Mouse (Mus musculus): ENCODE data around the gene Wdr64. TPM values are rescaled to one million over a fixed set of nuclear protein-coding genes. Genes with fewer than 3 reads are reported as not detected.

The Wdr64 gene
- not detected in 2 replicates for polyA plus RNA-seq (2012; ENCODE audit: insufficient read depth, insufficient read length, low replicate concordance, missing spikeins)

DNA sequence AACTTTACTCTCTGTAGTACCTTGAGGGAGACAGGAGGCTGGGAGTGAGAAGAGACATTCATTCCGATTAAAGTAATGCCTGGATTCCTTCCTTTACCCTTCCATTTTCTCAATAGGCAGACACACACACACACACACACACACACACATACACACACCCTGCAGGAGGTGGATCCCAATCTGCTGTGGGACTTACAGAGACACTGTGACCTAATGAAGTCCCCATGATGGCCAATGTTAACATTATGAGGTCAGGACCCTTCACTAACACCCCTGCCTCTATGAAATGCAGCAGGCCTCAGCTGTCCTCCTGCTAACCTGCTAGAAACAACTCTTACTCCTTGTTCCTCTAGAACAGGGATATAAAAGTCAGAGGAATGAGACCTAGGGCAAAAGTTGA lies at the start of gene Wdr64:
Gene Wdr64, plus strand, starts transcription at position 301 of the 400 bp plus-strand sequence.
- no peak within 1 kb of the TSS for H3K4me3 ChIP-seq (ENCODE audit: insufficient read depth, low read depth, low read length)
- TF ChIP-seq CTCF (IDR thresholded peaks at IDR 0.05; ENCODE audit: insufficient read depth, low read depth, low read length), result no peak
- no peak for TF ChIP-seq POLR2A (IDR thresholded peaks at IDR 0.05; ENCODE audit: insufficient read depth, low read depth, low read length)
- 81% methylated on average over 1 of the region's 1 CpGs for WGBS
- no peaks in the 10 kb centered on the region for H3K4me1 ChIP-seq (ENCODE audit: control insufficient read depth, insufficient read depth, low read length)
- no peak within 1 kb of the TSS for H3K27ac ChIP-seq (ENCODE audit: insufficient read depth, low read depth, low read length)

DNA sequence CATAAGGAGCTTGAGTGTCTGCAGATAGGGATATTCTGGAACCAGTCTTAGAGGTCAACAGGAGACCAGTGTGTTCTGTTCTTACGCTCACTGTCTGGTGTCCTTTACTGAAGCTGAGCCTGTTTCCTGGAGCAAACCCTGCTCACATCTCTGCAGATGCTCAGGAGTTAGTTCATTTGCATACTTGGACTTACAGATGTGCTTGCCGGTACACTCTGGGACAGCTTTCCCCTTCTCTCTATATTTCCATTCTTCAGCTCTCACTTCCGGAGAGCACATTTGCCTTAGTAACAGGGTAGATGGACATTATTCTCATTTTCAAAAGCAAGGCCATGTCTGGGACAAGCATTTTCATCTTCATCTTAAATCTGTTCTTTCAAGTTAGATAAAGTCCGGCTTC lies 49.8 kb upstream of the Wdr64 start:
- TF ChIP-seq POLR2A (IDR thresholded peaks at IDR 0.05; ENCODE audit: insufficient read depth, low read depth, low read length) (no peak), CTCF (IDR thresholded peaks at IDR 0.05; ENCODE audit: insufficient read depth, low read depth, low read length) (no peak)
- Histone ChIP-seq H3K4me3 (ENCODE audit: insufficient read depth, low read depth, low read length) (no peak overlapping the region), H3K27ac (ENCODE audit: insufficient read depth, low read depth, low read length) (no peak overlapping the region), H3K4me1 (ENCODE audit: control insufficient read depth, insufficient read depth, low read length) (no peaks in the 10 kb centered on the region)
- 95% methylated on average over 4 of the region's 4 CpGs for WGBS

DNA sequence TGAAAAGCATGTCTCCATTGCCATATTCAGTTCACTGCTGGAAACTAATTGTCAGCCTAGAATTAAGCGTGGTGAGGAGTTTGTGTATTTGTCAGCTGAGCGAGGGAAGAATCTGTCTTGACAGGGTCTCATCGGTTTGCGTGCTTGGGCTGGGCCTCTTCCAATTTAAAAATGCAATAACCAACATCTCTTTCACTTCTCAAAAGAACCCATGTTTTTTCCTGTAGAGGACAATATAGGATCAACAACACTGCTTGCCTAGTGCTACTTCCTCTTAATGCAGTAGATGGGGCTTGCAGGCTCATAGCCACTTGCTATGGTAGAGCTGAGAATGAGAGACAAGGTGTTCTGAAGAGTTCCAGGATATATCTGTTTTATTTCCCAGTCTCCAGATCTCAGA lies 38.5 kb upstream of the Wdr64 start:
- Histone ChIP-seq H3K4me3 (ENCODE audit: insufficient read depth, low read depth, low read length) (no peak overlapping the region), H3K27ac (ENCODE audit: insufficient read depth, low read depth, low read length) (no peak overlapping the region), H3K4me1 (ENCODE audit: control insufficient read depth, insufficient read depth, low read length) (no peaks in the 10 kb centered on the region)
- WGBS, result 88% methylated on average over 4 of the region's 4 CpGs
- TF ChIP-seq CTCF (IDR thresholded peaks at IDR 0.05; ENCODE audit: insufficient read depth, low read depth, low read length) (no peak), POLR2A (IDR thresholded peaks at IDR 0.05; ENCODE audit: insufficient read depth, low read depth, low read length) (no peak)

DNA sequence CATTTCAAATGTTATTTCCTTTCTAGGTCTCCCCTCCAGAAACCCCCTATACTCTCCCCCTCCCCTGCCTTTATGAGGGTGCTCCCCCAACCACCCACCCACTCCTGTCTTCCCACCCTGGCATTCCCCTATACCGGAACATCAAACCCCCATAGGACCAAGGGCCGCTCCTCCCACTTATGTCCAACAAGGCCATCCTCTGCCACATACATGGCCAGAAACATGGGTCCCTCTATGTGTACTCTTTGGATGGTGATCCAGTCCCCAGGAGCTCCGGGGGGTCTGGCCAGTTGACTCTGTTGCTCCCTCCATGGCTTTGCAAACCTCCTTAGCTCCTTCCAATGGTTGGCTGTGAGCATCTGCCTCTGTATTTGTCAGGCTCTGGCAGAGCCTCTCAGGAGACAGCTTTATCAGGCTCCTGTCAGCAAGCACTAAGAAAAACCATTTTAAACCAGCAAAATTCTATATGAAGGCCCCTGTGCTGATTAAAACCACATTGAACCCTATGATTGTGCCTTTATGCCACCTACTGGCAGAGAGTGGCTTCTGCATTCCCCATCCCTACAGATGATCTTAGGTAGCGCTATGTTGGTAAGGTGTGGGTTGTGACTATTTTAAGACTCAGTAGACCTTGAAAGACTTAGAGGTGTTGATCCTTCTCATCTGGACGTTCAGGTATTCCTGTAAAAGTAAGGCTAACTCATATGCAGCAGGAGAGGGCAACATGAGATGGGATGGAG lies 29.6 kb upstream of the Wdr64 start:
- H3K4me3 ChIP-seq (ENCODE audit: insufficient read depth, low read depth, low read length), result no peak overlapping the region
- H3K4me1 ChIP-seq (ENCODE audit: control insufficient read depth, insufficient read depth, low read length), result 0 out of 2 replicates have a peak, but pooled peaks cover 3% of the 10 kb centered on the region
- H3K27ac ChIP-seq (ENCODE audit: insufficient read depth, low read depth, low read length), result no peak overlapping the region
- TF ChIP-seq CTCF (IDR thresholded peaks at IDR 0.05; ENCODE audit: insufficient read depth, low read depth, low read length), result no peak
- no peak for TF ChIP-seq POLR2A (IDR thresholded peaks at IDR 0.05; ENCODE audit: insufficient read depth, low read depth, low read length)
- WGBS, result 75% methylated on average over 5 of the region's 5 CpGs

DNA sequence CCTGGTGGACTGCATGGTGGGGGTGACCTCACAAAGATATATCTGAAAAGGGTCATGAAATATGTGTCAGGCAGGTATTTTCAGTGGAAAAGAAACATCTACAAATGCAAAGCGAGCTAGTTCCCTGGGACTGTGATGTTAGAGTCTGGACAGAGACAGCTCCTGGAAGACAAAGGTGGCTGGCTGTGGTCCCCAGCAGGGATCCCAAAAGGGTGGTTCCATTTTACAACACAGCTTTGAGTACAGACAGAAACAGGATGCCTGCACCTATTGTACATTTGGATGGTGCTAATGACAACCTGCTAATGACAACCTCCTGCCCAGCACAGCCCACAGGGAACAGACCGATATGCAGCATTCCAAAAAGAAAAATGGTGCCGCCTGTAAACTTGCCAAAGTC lies 28.9 kb upstream of the Wdr64 start:
- Histone ChIP-seq H3K4me3 (ENCODE audit: insufficient read depth, low read depth, low read length) (no peak overlapping the region), H3K27ac (ENCODE audit: insufficient read depth, low read depth, low read length) (no peak overlapping the region), H3K4me1 (ENCODE audit: control insufficient read depth, insufficient read depth, low read length) (0 out of 2 replicates have a peak, but pooled peaks cover 3% of the 10 kb centered on the region)
- TF ChIP-seq POLR2A (IDR thresholded peaks at IDR 0.05; ENCODE audit: insufficient read depth, low read depth, low read length), result no peak
- no peak for TF ChIP-seq CTCF (IDR thresholded peaks at IDR 0.05; ENCODE audit: insufficient read depth, low read depth, low read length)
- WGBS, result 78% methylated on average over 3 of the region's 3 CpGs

DNA sequence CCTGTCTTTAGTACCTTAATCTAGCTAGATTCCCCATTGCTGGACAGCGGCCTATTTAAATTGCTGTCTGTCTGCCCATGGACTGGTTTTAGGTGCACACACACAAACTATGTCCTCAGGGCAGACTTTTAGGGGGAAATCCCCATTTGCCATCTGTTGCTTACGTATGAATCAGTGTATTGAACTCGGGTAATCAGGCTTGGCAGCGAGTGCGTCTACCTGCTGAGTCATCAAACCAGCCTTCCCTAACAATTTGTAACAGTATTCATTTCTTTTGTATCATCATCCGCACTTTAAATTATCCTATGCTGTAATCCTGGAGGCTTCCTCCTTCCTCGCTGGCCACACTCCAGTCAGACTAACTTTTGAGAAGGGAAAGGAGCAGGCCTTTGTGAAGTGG lies 28.4 kb upstream of the Wdr64 start:
- Histone ChIP-seq H3K4me3 (ENCODE audit: insufficient read depth, low read depth, low read length) (no peak overlapping the region), H3K27ac (ENCODE audit: insufficient read depth, low read depth, low read length) (no peak overlapping the region), H3K4me1 (ENCODE audit: control insufficient read depth, insufficient read depth, low read length) (0 out of 2 replicates have a peak, but pooled peaks cover 3% of the 10 kb centered on the region)
- WGBS, result 45% methylated on average over 7 of the region's 7 CpGs
- TF ChIP-seq POLR2A (IDR thresholded peaks at IDR 0.05; ENCODE audit: insufficient read depth, low read depth, low read length) (no peak), CTCF (IDR thresholded peaks at IDR 0.05; ENCODE audit: insufficient read depth, low read depth, low read length) (no peak)

DNA sequence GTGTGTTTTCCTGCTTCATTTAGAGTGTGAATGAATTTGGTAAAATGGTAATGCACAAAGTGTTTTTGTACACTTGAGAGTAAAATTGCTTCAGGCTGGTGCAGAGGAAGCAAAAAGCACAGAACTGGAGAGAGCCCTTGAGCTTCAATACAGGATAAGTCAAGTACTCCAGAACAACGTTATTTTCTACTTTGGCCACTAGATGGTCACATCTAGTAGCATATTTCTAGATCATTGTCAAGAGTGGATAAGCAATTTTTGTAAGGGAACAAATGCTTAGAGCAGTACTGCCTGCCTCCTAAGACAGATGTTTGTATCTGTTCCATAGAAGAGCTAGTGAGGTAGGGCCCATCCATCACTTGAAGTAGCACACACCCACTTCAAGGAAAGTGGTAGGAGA lies 26.8 kb upstream of the Wdr64 start:
- Histone ChIP-seq H3K27ac (ENCODE audit: insufficient read depth, low read depth, low read length) (no peak overlapping the region), H3K4me3 (ENCODE audit: insufficient read depth, low read depth, low read length) (no peak overlapping the region), H3K4me1 (ENCODE audit: control insufficient read depth, insufficient read depth, low read length) (0 out of 2 replicates have a peak, but pooled peaks cover 3% of the 10 kb centered on the region)
- TF ChIP-seq CTCF (IDR thresholded peaks at IDR 0.05; ENCODE audit: insufficient read depth, low read depth, low read length), result no peak
- no peak for TF ChIP-seq POLR2A (IDR thresholded peaks at IDR 0.05; ENCODE audit: insufficient read depth, low read depth, low read length)
- 7% methylated on average over 1 of the region's 1 CpGs for WGBS

DNA sequence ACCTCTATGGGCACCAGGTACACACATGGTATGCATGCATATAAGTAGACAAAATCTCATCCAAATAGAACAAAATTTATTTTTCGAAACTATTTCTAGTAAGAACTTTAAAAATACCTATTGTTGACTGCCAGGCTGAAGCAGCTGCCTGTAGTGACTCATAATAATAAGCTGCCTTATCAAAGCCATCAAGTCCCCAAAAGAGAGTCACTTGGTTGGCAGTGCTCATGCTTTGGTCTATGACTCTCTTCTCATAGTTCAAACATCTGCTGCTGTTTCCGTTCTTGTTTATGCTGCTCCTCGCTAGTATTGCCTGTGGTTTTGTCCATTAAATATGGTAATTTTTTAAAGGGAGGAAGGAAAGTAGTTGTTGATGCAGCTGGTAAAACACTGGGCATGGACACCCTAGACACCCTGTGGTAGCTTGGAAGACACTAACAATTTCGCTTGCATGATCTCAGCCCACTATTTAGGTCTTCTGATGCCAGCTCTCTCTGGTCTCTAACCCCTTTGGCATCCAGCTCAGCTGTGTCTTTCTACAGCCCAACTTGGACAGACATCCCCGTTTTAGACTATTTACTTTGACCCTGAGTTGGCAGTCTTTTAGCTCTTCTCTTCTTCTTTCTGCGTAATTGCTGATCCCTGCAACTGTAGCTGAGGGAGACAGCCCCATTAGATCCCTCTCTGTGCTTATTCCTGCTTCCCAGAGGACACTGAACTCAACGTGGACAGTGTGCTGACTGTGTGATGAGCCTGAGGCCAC lies 24.6 kb upstream of the Wdr64 start:
- Histone ChIP-seq H3K4me3 (ENCODE audit: insufficient read depth, low read depth, low read length) (no peak overlapping the region), H3K4me1 (ENCODE audit: control insufficient read depth, insufficient read depth, low read length) (0 out of 2 replicates have a peak, but pooled peaks cover 3% of the 10 kb centered on the region), H3K27ac (ENCODE audit: insufficient read depth, low read depth, low read length) (no peak overlapping the region)
- 49% methylated on average over 7 of the region's 7 CpGs for WGBS
- TF ChIP-seq POLR2A (IDR thresholded peaks at IDR 0.05; ENCODE audit: insufficient read depth, low read depth, low read length), result no peak
- TF ChIP-seq CTCF (IDR thresholded peaks at IDR 0.05; ENCODE audit: insufficient read depth, low read depth, low read length), result no peak

DNA sequence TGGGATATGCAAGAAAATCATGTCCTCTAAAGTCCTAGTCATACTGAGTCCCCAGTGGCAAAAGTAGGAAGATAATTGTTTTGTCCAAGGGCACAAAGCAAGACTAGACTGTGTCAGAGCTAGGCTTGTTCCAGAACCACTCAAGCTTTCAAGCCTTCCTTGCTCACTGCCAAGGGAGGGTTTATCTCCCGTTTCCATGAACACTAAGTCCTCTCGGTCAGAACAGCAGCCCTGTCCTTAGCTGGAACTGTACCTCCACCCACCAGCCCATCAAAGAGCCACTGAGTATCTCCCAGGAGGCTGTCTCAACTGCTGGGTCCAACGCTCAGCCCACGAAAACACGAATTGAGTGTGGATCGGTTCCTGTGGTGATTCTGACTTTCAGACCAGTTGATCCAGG lies 23.3 kb upstream of the Wdr64 start:
- TF ChIP-seq CTCF (IDR thresholded peaks at IDR 0.05; ENCODE audit: insufficient read depth, low read depth, low read length) (no peak), POLR2A (IDR thresholded peaks at IDR 0.05; ENCODE audit: insufficient read depth, low read depth, low read length) (no peak)
- no peak overlapping the region for H3K4me3 ChIP-seq (ENCODE audit: insufficient read depth, low read depth, low read length)
- 0 out of 2 replicates have a peak, but pooled peaks cover 3% of the 10 kb centered on the region for H3K4me1 ChIP-seq (ENCODE audit: control insufficient read depth, insufficient read depth, low read length)
- 78% methylated on average over 6 of the region's 6 CpGs for WGBS
- no peak overlapping the region for H3K27ac ChIP-seq (ENCODE audit: insufficient read depth, low read depth, low read length)

All from olfactory bulb, adult 2 months (tissue).